Mouse (Mus musculus): Measurements from ENCODE around the gene Gm26938.

Gene Gm26938

DNA sequence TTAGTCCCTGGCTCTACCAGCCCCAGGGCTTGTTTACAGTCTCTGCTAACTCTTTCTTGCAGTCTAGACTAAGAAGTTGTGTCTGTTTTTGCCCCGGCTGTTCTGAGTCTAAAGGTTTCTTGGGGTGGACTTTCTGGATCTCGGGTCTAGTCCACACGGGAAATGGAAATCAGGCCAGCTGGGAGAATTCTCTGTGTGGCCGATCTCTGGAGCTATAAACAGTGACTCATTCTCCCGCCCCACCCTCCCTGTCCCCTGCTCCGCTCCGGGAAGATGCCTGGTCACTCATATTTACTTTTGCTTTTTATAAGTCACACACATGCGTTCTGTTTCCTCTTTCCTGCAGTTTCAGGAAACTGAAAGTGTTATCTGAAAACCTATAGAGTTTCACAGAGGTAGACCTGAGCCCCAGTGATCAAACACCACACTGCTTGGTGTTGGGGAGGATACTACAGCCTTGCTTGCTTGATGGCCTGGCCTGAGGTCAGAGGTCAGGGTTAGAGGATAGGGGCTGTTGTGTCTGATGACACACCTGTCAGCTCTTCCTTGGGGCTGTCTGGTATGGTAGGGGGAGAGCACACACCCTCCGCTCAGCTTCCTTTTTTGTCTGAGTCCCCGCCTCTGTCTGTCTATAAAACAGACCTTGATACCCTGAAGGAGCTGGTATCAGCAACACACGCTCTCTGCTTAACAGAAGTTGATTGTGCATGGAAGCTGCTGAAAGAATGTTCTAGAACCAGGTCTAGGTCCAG is 32.7 kb downstream of the Gm26938 start:
- peak; percentile 46 to 50 for DNase-seq

DNA sequence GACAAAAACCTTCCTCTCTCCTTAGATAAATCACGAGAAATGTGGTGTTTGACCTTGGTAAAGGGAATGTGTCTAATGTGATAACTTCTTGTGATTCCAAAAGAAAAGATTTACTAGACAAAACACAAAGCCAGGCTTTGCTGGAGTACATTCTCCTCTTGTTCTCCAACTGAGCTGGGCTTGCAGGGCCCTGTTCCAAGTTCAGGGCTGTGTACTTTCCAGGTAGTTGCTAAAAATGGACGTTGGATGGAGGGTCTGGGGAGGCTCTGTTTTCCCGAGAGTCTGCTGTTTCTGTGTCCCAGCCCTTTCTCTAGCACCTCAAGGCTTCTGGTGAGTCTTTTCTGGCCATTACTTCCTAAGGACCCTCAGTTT is 33.3 kb downstream of the Gm26938 start:
- DNase-seq = no peak

DNA sequence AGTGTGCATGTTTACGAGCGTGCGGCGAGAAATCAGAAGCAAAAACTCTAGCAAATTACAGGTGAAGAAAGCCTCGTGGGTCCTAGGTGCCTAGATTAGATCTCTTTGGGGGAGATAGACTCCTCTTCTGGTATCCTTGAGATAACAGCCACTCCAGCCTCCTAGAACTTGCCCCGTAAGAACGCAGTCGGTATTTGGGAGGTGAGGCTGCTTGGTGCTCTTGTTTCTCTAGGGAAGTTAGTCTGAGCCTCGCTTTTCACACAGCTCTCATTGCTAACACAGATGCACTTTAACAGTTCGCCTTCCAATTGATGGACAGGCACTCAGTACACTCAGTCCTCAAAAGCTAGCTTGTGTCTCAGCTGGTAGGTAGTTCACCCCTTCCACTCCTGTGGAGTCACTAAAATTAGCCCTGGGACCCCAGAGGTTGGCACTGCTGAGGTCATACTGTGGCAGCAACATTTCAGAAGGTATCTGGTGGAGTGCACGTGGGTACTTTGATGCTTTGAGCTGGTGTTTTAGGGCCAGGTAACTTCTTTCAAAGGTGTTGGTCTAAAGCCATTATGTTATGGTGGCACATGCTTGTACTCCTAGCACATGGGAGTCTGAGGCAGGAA is 33.9 kb downstream of the Gm26938 start:
- DNase-seq = no peak

DNA sequence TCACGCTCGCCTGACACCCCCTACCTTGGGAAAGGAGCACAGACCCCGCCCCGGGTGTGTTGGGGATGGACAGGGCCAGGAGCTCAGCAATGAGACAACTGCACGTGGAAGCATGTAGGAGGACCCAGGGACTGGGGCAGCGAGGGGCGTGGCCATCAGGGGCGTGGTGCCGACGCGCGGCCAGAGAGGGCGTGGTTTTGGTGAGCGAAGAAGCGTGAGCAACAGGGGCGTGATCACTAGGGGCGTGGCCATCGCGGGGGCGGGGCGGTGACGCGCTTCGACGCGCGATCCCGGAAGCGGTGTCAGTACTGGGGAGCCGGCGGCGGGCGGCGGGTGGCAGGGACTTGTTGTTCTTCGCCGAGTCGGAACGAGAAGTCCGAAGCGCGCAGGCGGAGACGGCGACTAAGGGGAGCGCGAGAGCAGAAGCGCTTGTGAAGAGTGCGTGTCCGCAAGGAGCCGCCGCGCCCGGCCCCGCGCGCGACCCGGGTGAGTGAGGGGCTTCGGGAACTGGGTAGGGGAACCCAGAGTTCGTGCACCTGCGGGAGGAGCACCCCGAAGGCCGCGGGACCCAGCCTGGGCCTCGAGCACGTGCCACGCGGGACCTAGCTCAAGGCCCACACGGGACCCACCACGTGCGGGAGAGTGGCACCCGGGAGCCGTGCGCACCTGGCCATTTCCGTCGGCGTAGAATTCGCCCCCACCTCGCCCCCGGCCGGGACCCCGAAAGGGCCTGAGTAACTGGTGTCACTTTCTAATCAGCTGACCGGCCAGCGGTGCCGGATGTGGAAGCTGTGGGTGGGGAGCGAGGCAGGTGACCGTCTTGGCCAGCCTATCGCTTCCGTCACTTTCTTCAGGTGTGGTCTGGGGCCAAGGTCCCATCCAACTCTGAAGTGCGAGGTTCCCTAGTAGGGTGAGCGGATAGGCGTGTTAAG is 34.7 kb downstream of the Gm26938 start, which contains the start of gene Mafk:
Mafk (plus strand) TSS at position 287 of the 932 bp plus-strand sequence.
- peak; percentile 100 for DNase-seq

- no peak for DNase-seq
These were observed 36.7 kb downstream of the Gm26938 start for GRCm38 (mm10) chr5:139789466-139789865.

DNA sequence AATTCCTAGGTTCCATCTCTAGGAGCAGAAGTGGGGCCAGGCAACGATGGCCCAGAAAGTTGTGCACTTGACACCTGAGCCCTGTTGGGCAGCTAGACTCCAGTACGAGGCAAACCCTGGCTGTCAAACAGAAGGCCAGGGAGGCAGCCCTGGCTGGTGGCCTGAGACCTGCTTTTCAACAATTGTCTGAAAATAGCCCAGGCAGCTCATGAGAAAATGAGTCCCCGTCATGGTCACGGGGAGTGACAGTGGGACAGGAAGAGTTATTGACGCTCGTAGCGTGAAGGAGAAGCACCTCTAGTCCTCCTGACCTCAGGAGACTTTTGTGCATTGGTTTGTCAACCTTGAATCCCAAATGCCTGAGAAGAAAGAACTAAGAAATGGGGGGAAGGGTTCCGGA is 44.8 kb downstream of the Gm26938 start:
- peak; percentile 73 to 78 for DNase-seq

- DNase-seq = no peak
These were observed 49.2 kb downstream of the Gm26938 start for GRCm38 (mm10) chr5:139776966-139777365.

DNA sequence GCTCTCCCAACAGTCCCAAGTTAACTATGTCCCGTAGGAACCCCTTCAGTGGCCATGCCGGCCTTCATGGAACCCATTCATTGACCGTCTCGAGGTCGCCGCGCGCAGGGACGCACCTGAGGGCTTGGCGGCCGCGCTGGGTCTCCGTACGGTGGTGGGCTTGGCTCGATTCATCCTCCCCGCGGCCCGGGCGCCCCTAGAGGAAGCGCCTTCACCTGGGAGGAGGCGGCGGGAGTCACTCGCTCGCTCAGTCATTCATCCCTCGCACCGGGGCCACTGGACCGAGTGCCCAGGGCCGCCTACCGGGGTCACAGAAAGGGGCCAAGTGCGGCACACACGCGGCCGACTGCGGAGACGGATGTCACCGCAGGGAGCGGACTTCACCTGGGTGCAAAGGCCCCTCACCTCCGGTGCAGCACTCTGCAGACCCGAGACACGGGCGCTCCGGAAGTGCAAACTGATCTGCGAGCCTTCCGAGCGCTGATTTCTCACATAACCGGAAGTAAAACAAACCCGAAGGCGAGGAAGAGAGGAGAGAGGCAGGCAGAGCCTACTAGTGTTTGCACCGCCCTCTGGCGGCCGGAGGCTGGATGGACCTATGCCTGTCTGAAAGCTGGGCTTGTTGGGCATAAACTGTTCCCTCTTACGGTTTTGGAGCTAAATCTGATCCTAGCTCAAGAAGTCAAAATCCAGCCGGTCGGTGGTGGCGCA is 50.8 kb downstream of the Gm26938 start, which contains the start of gene Ints1:
Ints1 (minus strand) TSS at position 459 of the 711 bp plus-strand sequence.
- peak; percentile 97 to 98 for DNase-seq

DNA sequence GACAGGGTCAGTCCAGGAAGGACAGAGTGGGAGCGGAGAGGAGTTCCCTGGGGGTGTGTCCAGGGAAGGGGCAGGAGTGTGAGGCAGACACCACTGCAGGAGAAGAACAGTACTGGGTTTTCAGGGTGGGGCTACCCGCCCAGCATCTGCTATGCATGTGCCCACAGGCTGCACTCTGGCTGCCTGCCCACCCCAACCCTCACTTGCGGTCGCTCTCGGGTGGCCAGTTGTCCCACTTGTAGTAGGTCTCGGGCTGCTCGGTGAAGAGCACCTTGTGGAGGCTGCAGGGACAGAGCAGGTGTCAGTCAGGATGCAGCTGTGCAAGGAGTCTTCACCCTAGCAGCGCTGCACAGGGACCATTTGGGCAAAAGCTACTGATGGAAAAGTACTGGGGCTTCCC is 58.0 kb downstream of the Gm26938 start:
- DNase-seq = no peak

DNA sequence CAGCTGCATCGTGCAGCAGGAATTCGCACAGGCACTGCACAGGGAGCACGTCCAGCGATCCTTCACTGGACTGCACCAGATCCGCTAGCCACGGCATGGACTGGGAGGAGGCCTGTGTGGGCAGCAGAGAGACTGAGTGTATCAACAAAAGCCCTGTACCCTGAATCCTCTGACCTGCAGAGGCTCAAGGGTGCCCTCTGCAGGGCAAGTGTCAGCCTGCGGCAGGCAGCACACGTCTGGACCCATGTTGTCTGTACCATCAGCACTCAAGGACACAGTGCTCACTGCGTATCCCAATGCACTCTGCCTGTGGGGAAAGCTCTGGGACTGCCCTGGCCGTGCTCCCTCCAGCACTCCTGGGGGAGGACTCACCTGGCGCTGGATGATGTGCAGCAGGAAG is 61.9 kb downstream of the Gm26938 start:
- peak; percentile 31 to 39 for DNase-seq

DNA sequence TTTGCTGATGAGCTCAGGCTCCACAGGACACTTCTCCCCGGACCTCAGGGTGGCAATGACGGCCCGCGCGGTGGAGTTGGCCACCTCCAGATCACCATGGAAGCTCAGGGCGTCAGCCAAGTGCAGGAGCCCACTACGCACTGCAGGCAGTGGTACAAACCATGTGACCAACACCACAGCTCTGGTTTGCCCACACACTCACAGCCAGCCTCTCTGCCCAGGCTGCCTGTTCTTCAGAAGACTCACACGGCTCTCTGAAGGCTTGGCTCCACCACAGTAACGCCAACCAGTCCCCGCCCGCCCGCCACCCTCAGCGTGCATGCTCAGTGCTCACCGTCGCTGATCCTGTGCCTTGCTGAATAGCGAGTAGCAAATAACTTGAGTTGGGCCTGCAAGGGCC is 68.1 kb downstream of the Gm26938 start:
- DNase-seq = no peak
